Mouse (Mus musculus): ENCODE measurements around the gene Lmf1.

GRCm38 (mm10) chr17:25663213-25663835 is 84.4 kb downstream of the Lmf1 start:
- TF ChIP-seq GATA1 (IDR thresholded peaks at IDR 0.05; ENCODE audit: borderline replicate concordance, low read length) = no peak
- no peak for TF ChIP-seq FLI1 (IDR thresholded peaks at IDR 0.05; ENCODE audit: low read length)

All from megakaryocyte, embryonic 14.5 days (primary cell).